Comparison of ENCODE assay signal across 1 mouse cellular context in the genomic region with DNA sequence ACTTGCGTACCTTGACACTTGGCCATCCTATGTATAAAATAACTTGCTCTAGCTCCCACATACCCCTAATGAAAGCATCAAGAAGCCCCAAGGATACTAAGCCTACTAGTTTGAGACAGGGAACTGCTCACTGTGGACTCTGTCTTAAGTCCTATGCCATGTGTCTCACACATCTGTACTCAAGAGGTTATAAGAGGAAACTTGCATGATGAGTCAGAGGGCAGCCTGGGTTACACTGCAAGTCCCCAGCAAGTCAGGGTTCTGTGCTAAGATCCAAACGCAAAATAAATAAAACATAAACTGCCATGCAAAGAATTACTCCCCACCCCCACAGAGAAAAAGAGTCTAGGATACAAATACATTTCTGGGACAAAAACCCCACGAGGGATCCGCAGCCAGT.
TF ChIP-seq lines count a peak whose summit lies in the region.

No protein-coding gene starts in this region.

TF ChIP-seq in MEL, 35 proteins besides CTCF, POLR2A, EP300 and RAD21:
- no peak for TF ChIP-seq ETS1 (IDR thresholded peaks at IDR 0.05; ENCODE audit: low read depth, low read length)
- no peak for TF ChIP-seq ZC3H11A (IDR thresholded peaks at IDR 0.05; ENCODE audit: low read depth, low read length)
- no peak for TF ChIP-seq RCOR1 (IDR thresholded peaks at IDR 0.05; ENCODE audit: low read depth, low read length)
- no peak for TF ChIP-seq POLR2AphosphoS2 (IDR thresholded peaks at IDR 0.05; ENCODE audit: low read length)
